Mouse (Mus musculus) megakaryocyte-erythroid progenitor cell, adult 5-6 weeks (primary cell): ENCODE data around the gene 3110082I17Rik. TPM values are rescaled to one million over a fixed set of nuclear protein-coding genes. Genes with fewer than 3 reads are reported as not detected.

Experiments used
- ATAC-seq: replicated peaks from 2 replicates; pipeline ENCODE4 v1.8.0; 2016; ENCODE audit warnings: mild to moderate bottlenecking, inconsistent platforms; ENCODE audit not compliant: severe bottlenecking, poor library complexity, low FRiP score, low TSS enrichment
- total RNA-seq, 2 experiments: library from RNA; stranded (forward) in 1 of 2; stranded (reverse) in 1 of 2; fragments of 200-1000, 215-1000 nt in 1 of 2; fragments of >200 nt in 1 of 2; fragmentation: Nextera tagmentation in 1 of 2; gene quantifications; 2 replicates each; pipeline ENCODE4 v1.2.3; 2014 to 2017

3110082I17Rik gene
- total RNA-seq, 2 experiments from 2014 or later, result 28.0 to 40.1 TPM

GRCm38 (mm10) chr5:139402106-139402505, 58.2 kb downstream of the 3110082I17Rik start:
- ATAC-seq, result no peak

GRCm38 (mm10) chr5:139399991-139400390, 60.3 kb downstream of the 3110082I17Rik start:
- ATAC-seq, result no peak

GRCm38 (mm10) chr5:139398786-139399185, 61.5 kb downstream of the 3110082I17Rik start:
- peak; percentile 1; the same call in 1 of the 2 replicates for ATAC-seq

- ATAC-seq, result peak; percentile 87
Observed at GRCm38 (mm10) chr5:139397959-139398753, 62.2 kb downstream of the 3110082I17Rik start.

- ATAC-seq, result no peak
Observed at GRCm38 (mm10) chr5:139397359-139397916, 62.9 kb downstream of the 3110082I17Rik start.

GRCm38 (mm10) chr5:139395528-139395927, 64.8 kb downstream of the 3110082I17Rik start:
- ATAC-seq, result no peak

GRCm38 (mm10) chr5:139394399-139394798, 65.9 kb downstream of the 3110082I17Rik start:
- ATAC-seq, result peak; percentile 26

GRCm38 (mm10) chr5:139393197-139393588, 67.1 kb downstream of the 3110082I17Rik start:
- ATAC-seq, result no peak

- no peak for ATAC-seq
Observed at GRCm38 (mm10) chr5:139392219-139393196, 67.8 kb downstream of the 3110082I17Rik start.

- no peak for ATAC-seq
Observed at GRCm38 (mm10) chr5:139391309-139391990, 68.9 kb downstream of the 3110082I17Rik start.

GRCm38 (mm10) chr5:139390324-139391119, 69.8 kb downstream of the 3110082I17Rik start:
- peak; percentile 42; the same call in 1 of the 2 replicates for ATAC-seq

GRCm38 (mm10) chr5:139389676-139390061, 70.7 kb downstream of the 3110082I17Rik start:
- peak; percentile 66 for ATAC-seq

- peak; percentile 71 for ATAC-seq
Observed at GRCm38 (mm10) chr5:139388694-139389675, 71.3 kb downstream of the 3110082I17Rik start.

GRCm38 (mm10) chr5:139388195-139388570, 72.1 kb downstream of the 3110082I17Rik start:
- ATAC-seq, result no peak

GRCm38 (mm10) chr5:139387329-139388194, 72.8 kb downstream of the 3110082I17Rik start:
- ATAC-seq, result no peak

GRCm38 (mm10) chr5:139386047-139386446, 74.3 kb downstream of the 3110082I17Rik start:
- no peak for ATAC-seq
